Comparison of ENCODE assay signal across 8 mouse cellular contexts in the genomic region with DNA sequence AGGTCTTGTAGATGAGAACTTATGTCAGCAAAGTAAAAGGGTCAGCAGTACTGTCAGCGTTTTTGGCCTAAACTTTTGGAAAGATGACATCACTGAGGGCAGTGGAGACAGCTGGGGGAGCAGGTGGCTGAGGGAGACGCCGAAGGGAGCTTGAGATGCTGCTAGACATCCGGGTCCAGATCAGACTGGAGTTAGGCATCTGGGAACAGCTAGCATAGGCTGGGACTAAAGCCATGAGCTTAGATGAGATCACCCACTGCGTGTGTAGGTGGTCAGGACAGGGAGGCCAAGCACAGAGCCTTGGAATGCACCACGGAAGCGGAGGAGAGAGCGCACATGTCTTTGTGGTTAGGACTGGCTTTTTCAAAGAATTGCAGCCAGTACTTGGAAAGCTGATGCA. TPM values are rescaled to one million over a fixed set of nuclear protein-coding genes. Genes with fewer than 3 reads are reported as not detected.
A peak's percentile ranks its signal among the peaks of the same experiment; 100 is the strongest.
DNase-seq lines count a peak whose midpoint lies in the region.

No protein-coding gene starts in this region.

- intact Hi-C loops in heart, postnatal 10 days (cut with DNase I): no loop called here

- peak; percentile 62 for DNase-seq in layer of hippocampus, adult 11-12 months (ENCODE audit: low spot score)
- DNase-seq in layer of hippocampus, adult 9-10 months (ENCODE audit: low spot score): no peak
- peak; percentile 54 for DNase-seq in fibroblast of lung, adult 2 months (ENCODE audit: low read depth)
- DNase-seq in heart, postnatal 10 days: peak; percentile 72 to 73
- DNase-seq in right cerebral cortex, postnatal 10 days (ENCODE audit: low spot score in 2 of 2): peak; percentile 39 to 63
- no peak for DNase-seq in thymus, postnatal 14 days
- DNase-seq in liver: no peak
- DNase-seq in kidney, adult 18-20 months: no peak

RNA-seq across cellular contexts. Expression of gene Dync2li1, which starts 41.2 kb away (rescaled TPM):
- 1 to 10 TPM; 4.3 to 5.0 TPM for total RNA-seq in heart, postnatal 10 days (2021)

Comparison
In these comparisons a context has a peak if more than half of its experiments do, and no peak if none do; other contexts are left out.
1. DNase-seq: peak in layer of hippocampus, adult 11-12 months (single experiment), fibroblast of lung, adult 2 months (single experiment), heart, postnatal 10 days (2 of 2) and right cerebral cortex, postnatal 10 days (2 of 2); none in layer of hippocampus, adult 9-10 months (single experiment), thymus, postnatal 14 days (single experiment), liver (single experiment) and kidney, adult 18-20 months (single experiment).